Mouse (Mus musculus) CH12F3 (cell line): Measurements from ENCODE around the gene Ola1.

ENCODE experiments used
- in situ Hi-C: fragments of 300-500 bp; cut with MboI; formaldehyde crosslinking; loops from 2 replicates; pipeline ENCODE4 v1.14.3; 2020; ENCODE audit warnings: low sequenced_read_pairs

Gene Ola1

DNA sequence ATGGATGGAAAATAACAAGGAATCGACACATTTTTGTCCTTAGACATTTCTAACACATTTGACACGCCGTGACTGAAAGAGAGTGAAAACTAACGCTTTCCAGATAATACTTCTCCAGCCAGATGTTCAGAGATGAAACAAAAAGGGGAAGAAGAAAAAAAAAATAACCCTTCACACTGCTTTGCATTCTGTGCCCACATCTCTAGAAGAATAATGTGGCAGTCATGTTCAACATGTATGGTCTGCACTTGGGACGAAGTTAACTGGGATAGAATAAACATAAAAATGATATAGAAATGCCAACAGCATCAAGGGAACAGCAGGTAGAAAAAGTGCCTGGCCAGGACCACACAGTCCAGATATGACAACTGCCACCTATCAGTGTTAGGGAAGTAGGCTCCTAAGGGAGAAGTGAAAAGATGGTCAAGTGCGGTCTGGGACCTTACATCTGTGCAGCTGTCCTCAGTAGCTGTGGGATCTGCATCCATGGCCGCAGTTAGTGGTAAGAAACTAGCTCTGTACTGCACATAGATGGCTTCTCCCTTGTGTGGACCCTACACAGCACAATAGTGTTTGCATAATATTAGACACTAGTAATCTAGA, 149.4 kb downstream of the Ola1 start:
- in situ Hi-C loops: no loop called here

DNA sequence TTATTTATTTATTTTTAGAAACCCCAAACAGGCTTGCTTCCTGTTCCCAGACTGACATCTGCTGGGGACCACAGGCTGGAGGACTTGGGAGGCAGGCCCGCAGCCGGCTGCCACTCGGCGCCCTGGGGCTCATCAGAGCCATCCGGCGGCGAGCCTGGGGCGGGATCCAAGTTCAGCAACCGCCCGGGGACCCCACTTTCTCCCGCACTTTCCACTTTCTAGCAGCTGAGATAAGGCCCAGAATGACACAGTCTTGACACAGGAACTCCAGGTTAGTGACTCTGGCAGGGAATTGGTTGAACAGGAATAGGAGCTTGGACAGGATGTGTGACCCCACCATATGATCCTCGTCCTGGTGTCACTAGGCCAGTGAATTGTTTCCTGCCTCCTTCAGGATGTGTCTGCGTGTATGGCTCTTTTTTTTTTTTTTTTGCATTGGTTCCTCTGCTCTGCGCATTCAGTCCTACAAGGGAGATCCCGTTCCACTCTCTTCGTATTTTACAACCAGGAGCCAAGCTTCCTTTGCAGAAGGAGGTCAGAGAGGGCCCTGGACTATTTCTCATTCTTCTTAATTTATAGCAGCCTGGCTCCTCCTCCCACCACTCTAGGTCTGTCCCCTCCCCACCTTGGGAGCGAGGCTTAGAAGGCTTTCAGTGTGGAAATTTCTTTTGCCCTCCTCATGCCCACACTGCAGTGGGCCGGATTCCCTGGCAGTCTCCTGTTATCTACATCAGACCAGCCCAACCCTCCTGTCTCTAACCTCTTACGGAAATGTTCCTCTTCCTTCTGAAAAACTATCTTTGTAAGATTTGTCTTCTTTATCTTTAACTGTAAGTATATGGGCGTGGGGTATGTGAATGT, 152.2 kb downstream of the Ola1 start:
- in situ Hi-C loops: no loop called here

DNA sequence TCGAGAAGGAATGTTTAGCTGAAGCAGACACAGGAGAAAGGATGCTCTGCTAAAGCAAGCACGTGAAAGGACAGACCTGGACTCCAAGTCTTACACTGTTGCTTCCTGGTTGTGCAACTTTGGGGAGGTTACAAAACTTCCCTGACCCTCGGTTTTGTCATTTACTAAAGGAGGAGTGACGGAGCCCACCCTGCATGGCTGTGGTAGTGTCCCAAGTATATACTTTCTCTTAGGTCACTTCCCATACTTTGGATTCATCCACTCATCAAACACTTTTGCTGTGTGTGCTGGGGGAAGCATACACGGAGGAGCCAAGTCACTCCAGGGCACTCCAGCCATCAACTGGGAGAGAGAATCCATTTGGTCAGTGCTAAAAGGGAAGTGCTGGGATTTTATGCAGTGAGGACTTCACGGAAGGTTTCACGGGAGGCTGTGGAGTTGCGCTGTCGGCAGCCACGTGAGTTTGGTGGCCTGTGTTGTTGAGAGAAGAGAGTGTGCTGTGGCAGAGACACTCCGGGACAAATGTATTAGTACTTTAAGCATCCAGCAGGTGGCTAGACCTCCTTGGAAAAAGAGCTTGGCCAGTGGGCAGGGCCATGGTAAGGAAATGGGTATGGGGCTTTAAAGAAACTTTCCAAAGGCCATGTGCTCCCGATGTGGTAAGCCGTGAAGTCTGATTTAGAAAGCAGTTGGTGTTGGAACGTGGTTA, 154.7 kb downstream of the Ola1 start:
- in situ Hi-C loops: no loop called here

DNA sequence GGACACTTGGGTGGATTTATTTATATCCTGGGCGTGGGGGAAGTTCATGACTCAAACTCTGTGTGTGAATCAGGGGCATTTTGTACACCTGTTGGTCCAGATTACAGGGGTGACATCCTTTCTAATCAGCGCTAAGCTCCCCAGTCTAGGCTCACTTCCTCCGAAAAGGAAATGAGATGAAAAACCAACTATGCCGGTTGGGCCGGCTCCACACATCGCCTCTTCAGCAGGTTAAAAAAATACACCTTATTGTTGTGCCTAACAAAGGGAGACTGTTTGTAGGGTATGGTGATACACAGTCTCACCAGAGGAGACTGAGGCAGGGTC, 158.5 kb downstream of the Ola1 start:
- in situ Hi-C loops: no loop called here

DNA sequence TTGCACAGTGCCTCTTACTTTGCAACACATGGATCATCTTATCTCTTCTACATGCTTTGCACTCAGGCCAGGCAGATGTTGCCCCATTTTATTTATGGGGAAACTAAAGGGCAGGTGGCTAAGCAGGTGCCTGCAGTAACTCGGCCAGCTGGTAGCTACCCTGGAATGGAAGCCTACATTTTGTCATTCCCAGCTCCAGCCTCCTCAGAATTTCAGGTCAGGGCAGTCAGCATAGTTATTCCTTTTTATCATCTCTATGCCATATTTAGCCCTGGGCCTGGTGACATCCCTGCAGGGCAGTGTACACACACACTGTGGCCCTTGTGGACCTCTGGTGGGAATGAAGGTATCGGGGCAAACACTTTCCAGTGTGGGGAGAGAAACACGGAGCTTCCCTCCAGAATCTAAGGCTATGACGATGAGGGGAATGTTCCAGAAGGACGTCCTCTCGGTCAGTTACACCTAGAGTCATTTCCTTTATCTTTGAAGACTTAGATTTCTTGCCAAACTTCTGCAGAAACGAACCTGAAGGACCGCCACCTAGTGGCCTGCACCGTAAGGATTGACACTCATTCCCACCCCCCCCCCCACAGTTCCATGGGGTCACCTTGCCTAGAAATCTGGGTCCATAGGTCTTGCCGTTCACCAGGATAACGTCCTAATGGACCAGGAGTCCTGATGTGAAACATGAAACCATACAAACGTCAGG, 159.0 kb downstream of the Ola1 start:
- in situ Hi-C loops: no loop called here

DNA sequence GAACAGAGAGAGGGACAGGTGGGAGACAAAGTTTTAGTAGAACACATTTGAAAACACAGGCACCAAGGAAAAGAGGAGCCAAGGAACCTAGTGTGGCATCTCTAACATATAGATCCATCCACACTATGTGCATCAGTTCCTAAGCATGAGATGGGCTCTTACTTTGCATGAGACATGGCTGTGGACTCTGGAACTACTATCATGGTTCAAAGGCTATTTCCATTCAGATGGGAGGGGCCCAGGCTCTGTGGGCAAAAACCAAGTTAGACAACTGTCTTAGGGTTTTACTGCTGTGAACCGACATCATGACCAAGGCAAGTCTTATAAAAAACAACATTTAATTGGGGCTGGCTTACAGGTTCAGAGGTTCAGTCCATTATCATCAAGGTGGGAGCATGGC, 160.4 kb downstream of the Ola1 start:
- in situ Hi-C loops: no loop called here

DNA sequence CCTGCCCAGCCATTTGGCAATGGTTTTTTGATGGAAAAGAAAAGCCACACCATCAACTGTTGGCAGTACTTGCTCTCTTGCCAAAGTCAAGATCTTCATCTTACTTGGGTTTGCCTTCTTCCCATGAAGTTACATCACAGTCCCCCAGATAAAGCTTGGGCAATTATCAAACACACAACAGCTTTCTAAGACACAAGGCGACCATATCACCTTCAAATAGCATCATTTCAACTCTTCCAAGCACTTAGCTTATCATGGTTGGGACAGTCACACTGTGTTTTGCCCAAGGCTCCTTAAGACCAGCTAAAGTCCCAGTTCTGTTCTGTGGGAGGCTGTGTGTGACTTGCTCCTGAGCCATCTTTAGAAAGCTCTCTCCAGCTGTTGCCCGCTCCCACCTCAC, 161.1 kb downstream of the Ola1 start:
- in situ Hi-C loops: no loop called here

DNA sequence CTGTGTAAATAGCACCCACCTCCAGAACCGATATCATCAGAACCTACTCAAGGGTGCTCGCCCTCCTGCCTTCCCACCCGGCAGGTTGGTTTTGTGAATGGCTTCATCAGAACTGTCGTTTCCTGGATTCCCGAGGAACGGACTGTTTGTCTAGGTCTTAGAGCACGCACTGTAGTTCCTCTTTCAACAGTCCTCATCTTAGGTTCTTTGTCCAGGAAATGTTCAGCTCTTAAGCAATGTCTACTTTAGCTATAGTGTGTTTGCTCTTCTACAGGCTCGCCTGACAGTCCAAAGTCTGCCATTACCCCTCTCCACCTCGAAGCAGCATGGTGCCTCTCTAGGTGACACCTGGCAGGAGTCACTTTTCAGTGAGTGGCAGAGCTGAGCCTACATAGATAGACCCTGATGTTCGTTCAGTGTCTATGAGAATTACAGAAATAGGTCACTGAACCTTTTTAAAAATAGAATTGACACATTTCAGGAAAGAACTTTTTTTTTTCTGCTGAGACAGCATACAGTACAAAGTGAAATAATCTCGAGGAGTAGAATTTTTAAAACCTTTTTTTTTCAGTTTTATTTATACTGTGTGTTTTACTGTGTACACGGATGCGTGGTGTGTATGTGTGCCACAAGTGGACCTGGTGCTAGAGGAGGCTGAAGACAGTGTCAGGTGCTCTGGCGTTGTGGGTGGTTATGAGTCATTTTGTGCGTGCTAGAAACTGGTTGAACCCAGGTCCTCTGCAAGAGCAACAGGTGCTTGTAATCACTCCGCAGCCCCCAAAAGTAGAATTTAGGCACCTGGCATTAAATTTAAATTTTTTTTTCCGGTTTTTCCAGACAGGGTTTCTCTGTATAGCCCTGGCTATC, 162.4 kb downstream of the Ola1 start:
- in situ Hi-C loops: no loop called here

DNA sequence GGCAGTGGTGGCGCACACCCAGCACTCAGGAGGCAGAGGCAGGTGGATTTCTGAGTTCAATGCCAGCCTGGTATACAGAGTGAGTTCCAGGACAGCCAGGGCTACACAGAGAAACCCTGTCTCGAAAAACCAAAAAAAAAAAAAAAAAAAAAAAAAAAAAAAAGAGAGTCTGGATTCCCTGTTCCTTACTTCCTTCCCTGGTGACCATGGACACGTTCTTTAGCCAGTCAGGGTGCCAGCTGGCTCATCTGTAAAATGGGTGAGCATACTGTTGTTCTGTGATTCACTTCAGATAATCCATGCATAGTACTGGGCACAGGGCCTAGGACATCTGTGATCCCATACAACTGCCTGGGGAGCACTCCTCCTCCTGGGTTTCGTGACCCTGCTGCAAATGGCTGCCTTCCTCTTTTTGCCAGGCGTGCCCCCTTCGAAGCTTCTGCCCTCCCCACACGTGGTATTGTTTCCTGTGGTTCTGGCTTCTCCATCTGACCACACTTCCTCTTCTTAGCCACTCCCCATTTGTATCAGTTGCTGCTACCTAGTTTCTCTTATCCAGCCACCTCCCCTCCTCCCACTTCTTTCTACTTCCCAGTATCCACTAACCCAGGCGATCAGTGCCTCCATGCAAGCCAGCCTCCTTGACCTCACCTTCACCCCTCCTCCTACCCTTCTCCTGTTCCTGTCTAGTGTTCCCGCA, 164.8 kb downstream of the Ola1 start:
- in situ Hi-C loops: no loop called here

DNA sequence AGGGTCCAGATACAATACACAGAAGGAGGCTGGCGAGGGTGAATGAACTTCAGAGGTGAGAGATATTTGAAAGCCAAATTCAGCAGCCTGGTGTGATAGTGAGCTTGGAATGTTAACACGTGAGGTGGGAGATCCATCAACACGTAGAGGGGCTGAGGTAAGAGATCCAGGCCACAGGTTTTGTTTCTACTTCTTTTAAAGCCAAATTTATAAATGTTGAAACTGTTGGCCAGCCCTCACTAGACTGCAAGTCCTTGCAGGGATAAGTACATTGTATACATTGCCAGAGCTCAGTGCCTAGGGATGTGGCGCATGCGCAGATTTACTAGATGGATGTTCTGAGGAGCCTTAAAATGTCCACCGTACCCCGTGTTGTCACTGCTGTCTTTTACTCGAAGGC, 168.3 kb downstream of the Ola1 start:
- in situ Hi-C loops: no loop called here

DNA sequence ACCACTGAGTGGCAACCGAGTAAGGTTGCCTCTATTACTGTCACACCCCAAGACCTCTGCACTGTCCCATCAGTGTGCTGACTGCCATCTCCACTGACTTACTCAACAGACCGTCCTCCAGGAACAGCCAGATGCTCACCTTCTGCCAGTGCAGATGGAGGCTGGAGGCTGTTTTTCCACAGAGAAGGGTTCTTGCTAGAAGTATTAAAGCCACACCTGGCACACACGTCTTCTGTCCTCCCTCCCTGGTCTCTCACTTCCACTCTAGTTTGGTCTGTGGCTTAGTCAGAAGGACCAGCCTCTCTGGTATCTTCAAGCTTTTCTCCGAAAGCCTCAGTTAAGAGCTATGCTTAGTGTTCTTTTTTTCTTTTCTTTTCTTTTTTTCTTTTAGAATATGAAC, 168.7 kb downstream of the Ola1 start:
- in situ Hi-C loops: no loop called here

DNA sequence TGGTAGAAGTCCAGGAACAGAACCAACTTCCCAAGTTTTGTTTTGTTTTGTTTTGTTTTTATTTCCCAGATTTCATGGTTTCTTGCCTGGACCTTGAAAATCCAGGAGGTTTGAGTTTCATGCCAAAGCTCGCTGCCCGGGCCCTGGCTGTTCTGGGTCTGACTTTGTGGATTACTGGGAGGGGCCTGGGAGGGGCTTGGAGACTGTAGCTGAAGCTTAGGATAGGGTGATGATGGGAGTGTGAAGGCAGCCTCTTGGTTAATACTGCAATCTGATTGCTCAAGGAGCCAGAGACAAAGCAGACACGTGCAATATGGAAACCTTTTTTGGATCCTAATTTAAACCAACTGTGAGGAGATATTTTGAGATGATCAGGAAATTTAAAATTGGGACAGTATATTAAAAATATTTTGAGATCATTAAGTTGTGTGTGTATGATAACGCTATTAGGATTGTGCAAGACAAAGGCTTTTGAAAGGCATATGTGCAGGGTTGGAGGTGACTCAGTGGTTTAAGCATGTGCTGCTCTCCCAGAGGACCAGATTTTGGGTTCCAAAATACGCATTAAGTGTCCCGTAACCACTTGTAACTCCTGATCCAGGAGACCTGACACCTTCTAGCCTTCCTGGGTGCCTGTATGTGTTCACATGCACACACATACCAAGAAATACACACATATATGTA, 169.6 kb downstream of the Ola1 start:
- in situ Hi-C loops: no loop called here

DNA sequence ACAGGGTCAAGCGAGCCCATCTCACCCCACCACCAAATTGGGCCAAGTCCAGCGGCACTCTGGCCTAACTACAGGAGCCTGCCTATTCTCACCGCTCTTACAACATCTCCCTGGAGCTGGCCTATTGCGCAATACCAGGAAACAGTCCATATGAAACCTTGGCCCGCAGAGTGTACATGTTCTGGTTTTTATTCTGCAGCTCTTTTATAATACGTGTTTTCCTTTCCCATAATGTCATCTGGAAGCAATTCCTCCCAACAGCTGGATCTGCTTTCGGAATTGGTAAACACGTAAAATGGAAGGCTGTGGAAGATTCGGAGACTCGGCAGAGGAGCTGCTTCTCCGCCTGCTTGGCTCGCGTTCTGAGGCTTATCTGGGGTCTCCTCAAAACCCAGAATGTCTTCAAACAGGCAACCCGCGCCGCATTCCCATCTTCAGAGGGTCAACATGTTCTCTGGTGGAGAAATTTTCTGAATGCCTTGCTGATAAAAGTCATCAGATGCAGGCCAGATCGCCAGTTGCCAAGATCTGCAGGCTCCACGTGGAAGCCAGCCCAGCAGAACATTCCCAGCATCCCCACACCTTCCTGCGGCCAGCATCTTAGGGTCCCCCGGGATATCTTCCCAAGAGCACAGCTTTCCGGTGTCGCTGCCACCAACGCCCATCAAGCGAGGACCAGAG, 171.5 kb downstream of the Ola1 start:
- in situ Hi-C loops: no loop called here

DNA sequence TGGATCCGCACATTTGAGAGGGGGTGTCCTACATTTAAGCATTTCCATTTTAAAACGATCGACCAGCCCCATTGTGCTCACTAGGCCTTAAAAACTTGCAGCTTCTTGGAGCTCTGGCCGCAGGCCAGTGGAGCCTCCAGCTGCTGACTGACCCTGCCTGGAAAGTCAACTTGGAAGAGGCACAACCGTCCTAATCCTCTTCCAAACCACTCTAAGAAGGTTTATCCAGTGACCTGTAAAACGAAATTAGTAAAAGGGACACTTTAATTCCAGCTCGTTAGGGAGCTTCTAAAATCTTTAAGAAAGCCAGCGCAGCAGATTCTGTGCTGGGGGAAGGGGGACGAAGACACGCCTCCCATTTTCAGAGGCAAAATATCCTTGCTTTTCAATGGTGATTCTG, 172.1 kb downstream of the Ola1 start:
- in situ Hi-C loops: no loop called here

DNA sequence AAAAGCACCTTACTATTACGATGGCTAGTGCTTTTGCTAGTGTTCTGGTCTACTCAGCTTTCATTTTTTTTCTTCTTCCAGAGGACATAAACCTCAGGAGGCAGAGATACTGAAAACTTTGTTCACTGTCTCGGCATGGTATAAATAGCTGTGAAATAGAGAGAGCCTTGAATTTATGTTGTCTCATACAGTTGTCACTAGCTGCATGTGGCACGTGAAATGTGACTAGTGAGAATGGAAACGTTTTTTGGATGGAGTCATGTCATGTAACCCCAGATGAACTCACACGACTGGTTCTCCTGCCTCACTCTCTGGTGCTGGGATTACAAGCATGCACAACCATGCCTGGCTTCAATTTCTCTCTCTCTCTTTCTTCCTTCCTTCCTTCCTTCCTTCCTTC, 173.2 kb downstream of the Ola1 start:
- in situ Hi-C loops: no loop called here
